Mouse (Mus musculus) heart, postnatal 14 days (tissue): Measurements from ENCODE around the gene Eef1b2. TPM values are rescaled to one million over a fixed set of nuclear protein-coding genes. Genes with fewer than 3 reads are reported as not detected.

Experiments
- DNase-seq, 2 experiments: peaks; one replicate each; pipeline ENCODE4 v3.0.0; 2021 to 2022
- intact Hi-C: fragments of 180-260 bp; cut with DNase I; formaldehyde crosslinking; loops from one replicate; pipeline ENCODE4 v1.15.1; 2025
- total RNA-seq, 2 experiments: library from RNA; stranded (reverse); gene quantifications; 2 replicates each; pipeline ENCODE4 v1.2.3; 2021

Gene Eef1b2
- total RNA-seq, 2 experiments from 2014 or later: 353 to 397 TPM

GRCm38 (mm10) chr1:63188536-63188935, 11.9 kb downstream of the Eef1b2 start:
- no peak for DNase-seq
- intact Hi-C loops: loop anchor here (10.0 kb wide), 1 partner anchor 286 kb away; no protein-coding TSS in a partner anchor

GRCm38 (mm10) chr1:63190851-63191250, 14.2 kb downstream of the Eef1b2 start:
- peak in 1 of 2 experiments; percentile 39 for DNase-seq
- intact Hi-C loops: no loop called here

DNA sequence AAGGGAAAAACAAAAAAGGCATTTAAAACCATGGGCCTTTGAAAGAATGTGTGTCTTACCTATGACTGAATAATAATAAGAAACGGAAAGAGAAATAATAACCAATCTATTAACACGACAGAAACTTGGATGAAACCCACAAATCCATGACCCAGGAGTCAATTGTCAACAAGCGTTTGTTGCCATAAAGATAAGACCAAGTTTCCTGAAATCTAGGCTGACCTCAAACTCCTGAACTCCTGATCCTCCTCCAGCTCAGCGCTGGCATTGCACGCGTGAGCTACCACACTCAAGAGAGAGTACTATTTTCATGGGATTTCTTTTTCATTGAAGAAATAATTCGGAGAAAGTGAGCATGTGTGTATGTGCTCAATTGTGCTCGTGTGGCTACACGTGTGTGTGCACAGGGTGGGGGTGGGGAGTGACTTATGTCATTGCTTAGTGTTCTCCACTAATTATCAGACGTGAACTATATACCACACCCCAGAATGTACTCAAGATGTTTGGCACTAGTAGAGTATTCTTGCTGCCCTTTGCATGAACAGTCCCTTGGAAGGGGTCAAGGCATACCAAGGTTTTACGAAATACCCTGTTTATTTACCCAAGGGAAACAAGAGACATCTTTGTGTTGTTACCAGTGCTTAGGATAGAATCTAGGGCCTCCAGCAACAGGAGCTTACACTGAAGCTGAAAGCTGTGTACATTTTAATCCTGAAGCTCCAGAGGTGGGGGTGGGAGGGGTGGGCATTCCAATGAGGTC, 15.9 kb downstream of the Eef1b2 start:
- no peak for DNase-seq
- intact Hi-C loops: no loop called here

DNA sequence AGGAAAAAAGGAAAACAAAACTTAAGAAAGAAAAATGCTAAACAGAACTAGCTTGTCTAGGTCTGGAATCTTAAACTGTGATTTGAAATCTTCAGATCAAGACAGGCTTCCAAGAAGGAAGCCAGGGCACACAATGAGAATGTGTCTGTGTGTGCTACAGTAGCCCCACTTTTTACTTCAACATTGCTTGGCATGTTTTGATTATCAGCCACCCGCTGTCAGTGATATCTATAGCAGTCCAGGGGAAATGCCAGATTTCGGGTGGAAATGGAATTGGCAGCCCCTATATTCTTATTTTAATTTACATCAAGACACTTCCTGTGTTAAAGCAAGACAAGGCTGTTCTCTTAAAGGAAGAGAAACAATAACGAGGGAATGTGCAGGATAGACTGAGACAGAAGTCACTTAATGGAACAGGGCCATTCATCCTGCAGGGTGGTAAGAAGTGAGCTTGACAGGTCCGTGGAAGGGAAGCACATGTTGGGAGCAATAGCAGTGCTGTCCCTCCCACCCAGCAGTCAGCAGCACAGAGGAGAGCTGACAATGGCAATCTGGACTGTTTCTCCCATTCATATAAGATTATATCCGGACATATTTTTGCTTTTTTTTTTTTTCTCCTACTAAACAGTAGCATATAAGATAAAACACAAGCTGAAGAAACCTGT, 19.4 kb downstream of the Eef1b2 start:
- no peak for DNase-seq
- intact Hi-C loops: no loop called here

DNA sequence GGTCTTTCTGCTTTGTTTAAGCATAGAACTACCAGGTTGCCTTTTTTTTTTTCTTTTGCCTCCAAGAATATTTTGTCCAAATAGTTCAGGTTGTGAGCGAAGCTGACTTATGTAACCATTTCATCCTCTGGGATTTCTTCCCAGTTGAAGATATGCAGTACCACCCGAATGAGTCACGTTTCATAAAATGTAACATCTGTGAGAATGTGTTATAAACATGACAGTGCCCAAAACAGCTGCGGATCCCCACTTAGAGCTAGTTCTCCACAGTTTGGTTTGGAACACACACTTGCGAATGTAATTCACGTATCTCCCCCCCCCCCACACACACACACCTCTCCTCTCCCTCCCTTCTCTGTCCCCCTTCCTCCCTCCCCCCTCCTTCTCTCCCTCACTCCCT, 22.8 kb downstream of the Eef1b2 start:
- DNase-seq: no peak
- intact Hi-C loops: no loop called here

DNA sequence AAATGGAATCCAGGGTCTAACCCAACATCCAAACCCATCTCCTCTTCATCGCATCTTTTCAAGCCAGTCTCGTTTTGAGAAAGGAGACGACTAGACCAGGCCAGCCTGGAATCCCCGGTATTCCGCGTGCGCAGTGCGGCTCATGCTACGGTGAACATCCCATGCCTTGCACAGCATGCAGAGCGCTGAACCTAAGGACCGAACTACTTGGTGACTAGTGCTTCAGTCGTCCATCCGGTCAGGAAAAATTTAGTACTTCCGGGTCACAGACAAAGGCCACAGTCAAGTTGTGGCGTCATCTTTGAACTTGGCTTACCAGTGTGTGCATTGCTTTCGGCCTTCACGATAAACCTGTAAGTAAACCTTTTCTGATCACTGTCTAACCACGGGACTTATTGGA, 23.7 kb downstream of the Eef1b2 start:
- intact Hi-C loops: no loop called here
- DNase-seq: no peak

- DNase-seq: no peak
- intact Hi-C loops: no loop called here
Observed at GRCm38 (mm10) chr1:63201672-63202071, 25.0 kb downstream of the Eef1b2 start.

DNA sequence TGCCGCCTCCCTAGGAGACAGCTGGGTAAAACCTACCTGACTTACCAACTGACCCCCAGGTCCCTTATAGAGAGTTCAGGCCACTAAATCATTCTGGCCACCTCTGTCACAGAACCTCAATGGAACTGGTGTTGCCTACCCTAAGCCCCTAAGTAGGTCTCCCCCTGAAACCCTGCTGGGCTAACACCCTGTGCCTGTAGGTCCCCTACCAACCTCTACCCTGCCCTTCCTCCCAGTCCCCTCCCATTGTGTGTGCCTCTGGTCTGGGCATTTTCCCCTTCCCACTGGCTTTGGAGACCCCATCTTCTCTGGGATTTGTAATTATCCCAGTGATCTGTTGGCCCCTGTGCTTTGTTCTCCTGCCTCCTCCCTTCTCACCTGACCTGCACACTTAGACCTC, 26.8 kb downstream of the Eef1b2 start:
- DNase-seq: no peak
- intact Hi-C loops: no loop called here

- intact Hi-C loops: no loop called here
- DNase-seq: no peak
Observed at GRCm38 (mm10) chr1:63203950-63204659, 27.5 kb downstream of the Eef1b2 start.

DNA sequence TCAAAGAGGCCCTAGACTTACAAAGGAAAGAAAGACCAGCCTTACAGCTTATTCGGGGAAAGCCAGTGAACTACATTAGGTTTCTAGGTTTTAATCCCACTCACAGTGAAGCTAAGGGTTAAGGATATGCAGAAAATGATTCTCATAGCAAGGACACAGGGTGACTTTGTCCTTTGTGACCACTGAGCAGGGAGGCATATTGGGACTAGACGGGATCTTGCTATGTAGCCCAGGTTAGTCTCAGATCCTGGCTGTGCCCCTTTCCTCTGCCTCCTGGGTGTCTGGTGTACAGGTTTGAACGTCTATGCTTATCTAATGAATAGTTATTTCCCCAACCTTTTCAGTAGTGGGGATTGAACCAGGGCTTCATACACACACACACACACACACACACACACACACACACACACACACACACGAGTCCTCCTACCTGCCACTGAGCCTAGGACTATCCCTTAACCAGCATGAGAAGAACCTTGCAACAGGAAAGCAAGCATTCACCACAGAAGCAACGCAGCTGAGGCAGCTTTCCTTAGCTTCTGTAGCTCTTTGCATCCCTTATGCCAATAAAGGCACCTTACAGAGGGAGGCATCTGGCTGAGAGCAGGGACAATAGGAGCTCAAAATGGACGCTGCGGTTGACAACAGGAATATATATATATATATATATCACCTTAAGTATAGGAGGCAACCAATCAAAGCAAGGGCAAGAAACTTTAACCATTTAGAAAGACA, 28.2 kb downstream of the Eef1b2 start:
- intact Hi-C loops: no loop called here
- DNase-seq: no peak

DNA sequence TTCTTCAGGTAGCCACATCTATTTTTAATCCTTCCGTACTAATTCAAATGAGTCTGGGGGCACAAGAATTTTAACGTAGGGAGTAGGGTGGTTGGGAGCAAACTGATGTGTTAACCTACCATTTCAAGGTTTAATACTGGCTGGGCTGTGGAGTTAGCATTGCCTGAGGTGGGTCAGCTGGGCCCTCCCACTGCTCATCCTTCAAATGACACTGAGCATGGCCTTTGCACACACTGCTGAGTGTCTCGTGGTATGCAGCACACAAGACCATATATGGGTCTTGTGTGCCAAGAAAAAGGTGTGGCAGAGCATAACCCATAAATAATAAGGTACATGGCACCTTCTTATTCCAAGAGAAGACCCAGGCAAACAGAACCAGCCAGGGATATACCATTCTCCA, 31.0 kb downstream of the Eef1b2 start:
- no peak for DNase-seq
- intact Hi-C loops: no loop called here

GRCm38 (mm10) chr1:63209861-63210529, 33.4 kb downstream of the Eef1b2 start:
- DNase-seq: peak in 1 of 2 experiments; percentile 12
- intact Hi-C loops: no loop called here

DNA sequence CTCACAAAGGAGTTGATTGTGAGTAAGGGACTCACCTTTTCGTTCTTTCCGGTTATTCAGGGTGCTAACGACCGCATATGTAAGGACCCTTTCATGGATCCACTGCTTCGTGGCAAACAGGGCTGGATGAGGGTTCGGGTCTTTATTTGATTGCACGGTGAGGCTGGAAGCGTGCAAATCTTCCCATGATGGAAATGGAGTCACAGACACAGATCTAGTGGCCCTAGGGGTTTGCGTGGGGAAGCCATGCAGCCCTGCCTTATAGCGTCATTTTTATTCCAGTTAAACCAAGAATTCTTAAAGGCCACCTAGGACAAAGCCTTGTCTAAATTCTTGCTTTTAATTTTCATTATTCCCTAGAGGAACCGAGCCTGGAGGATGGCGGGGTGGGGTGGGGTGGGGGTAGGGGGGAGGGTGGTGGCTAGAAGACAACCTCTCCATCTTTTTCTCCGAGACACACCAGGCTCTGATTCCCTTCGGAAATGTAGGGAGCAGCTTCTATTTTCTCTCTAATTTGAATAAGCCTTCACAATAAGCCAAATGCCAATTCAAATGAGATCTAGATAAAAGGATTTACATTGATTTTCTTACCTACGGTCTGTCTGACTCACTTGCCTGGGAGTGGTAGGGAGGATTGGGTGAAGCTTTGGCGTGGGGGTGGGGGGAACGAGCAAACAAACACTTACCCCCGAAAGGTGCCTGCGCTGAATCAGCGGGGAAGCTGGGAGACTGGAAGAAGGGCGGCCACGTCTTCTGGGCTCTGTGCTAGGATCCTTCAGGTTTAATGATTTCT, 37.0 kb downstream of the Eef1b2 start:
- intact Hi-C loops: no loop called here
- no peak for DNase-seq

DNA sequence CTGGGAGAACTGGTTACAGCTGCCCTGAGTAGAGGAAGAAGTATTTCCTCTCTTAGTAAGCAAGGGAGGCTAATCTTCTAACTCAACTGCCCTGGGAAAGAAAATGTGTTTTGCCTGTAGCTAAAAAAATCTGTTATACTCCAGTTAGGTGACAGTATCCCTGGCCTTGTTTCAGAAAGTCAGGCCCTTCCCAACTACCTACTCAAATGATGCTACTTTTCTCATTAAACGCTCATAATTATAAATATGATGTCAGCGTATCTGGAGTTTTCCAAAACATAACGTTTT, 37.6 kb downstream of the Eef1b2 start, which contains the start of gene Gpr1:
TSS of gene Gpr1 (minus strand) at position 273 of the 288 bp plus-strand sequence.
- DNase-seq: no peak
- intact Hi-C loops: no loop called here

DNA sequence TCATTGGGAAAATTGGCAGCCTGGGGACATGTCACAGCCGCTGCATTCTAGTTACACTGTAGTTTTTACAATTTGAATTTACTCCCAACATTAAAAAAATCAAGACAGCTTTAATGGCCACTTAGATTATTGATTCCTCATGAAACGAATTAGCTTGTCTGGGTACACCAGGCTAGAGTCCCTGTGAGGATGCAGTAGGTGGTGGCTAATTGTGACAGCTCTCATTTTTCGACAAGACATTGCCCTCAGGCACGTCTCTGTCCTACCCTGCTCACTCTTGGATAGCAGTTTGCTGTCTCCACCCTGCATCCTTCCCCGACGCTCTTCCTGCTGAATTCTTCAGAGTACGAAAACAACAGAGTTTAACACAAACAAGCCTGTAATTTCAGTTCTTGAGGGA, 38.0 kb downstream of the Eef1b2 start:
- DNase-seq: no peak
- intact Hi-C loops: no loop called here

DNA sequence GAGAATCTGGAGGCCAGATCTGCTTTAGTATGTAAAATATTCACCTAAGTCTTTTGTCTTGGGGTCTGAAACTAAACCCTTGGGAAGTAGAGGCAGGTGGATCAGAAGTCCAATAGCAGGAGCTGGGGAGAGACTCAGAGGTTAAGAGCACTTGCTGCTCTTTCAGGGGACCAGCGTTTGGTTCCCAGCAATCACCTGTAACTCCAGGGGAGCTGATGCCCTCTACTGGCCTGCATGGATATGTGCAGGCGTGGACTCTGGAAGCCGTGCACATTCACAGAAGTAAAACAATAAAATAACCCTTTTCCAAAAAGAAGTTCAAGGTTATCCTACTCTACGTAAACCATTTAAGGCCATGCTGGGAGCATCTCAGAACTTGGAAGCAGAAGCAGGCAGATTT, 42.7 kb downstream of the Eef1b2 start:
- intact Hi-C loops: no loop called here

DNA sequence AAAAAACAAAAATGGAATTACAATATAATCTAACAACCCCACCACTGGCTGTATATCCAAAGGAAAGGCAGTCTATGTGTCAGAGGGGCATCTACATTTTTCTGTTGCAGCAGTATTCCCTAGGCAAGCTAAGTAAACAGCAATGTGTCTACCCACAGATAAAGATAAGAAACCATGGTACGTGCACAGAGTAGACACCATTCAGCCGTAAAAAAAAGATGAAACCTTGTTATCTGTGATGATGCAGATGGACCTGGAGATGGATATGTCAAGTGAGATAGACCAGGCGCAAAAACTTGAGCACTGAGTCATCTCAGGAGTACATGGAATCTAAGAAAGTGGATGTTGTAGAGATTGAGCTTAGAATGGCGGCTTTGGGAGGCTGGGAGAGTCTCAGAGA, 48.4 kb downstream of the Eef1b2 start:
- no peak for DNase-seq
- intact Hi-C loops: no loop called here

More for the DNA sequence above, 42.7 kb downstream of the Eef1b2 start:
- no peak for DNase-seq

- DNase-seq: no peak
- intact Hi-C loops: no loop called here
Observed at GRCm38 (mm10) chr1:63225890-63226289, 49.3 kb downstream of the Eef1b2 start.

- intact Hi-C loops: no loop called here
- DNase-seq: no peak
Observed at GRCm38 (mm10) chr1:63227241-63227640, 50.6 kb downstream of the Eef1b2 start.
